Mouse (Mus musculus) MEL (cell line): ENCODE results near the gene Pygm. TPM values are rescaled to one million over a fixed set of nuclear protein-coding genes. Genes with fewer than 3 reads are reported as not detected.

Source experiments
- DNase-seq: peaks from one replicate; pipeline ENCODE4 v3.0.0; 2011; ENCODE audit warnings: low read depth, low spot score
- H3K27ac ChIP-seq: 2 replicates; pipeline ENCODE4 v1.5.1; 2012; ENCODE audit warnings: low read depth, mild to moderate bottlenecking, control low read depth, low read length, moderate library complexity; ENCODE audit not compliant: control insufficient read depth
- H3K27me3 ChIP-seq, 2 experiments: fragments of 150-350 bp in 1 of 2; sonication (generic) in 1 of 2; 2 replicates each; pipeline ENCODE4 v1.6.1; 2012; ENCODE audit warnings: low read length in 2 of 2, mild to moderate bottlenecking in 2 of 2, improper control_type of control experiment in 1 of 2, moderate library complexity in 1 of 2; ENCODE audit not compliant: insufficient read depth in 2 of 2, control insufficient read depth in 1 of 2
- H3K36me3 ChIP-seq, 2 experiments: 2 replicates each; pipeline ENCODE4 v1.6.1; 2012 to 2014; ENCODE audit warnings: low read length in 2 of 2, improper control_type of control experiment in 1 of 2, inconsistent platforms in 1 of 2, mild to moderate bottlenecking in 1 of 2; ENCODE audit not compliant: insufficient read depth in 2 of 2, control insufficient read depth in 1 of 2
- H3K4me1 ChIP-seq, 2 experiments: fragments of 150-350 bp in 1 of 2; sonication (generic) in 1 of 2; 2 replicates each; pipeline ENCODE4 v1.6.1; 2012; ENCODE audit warnings: low read length in 2 of 2, improper control_type of control experiment in 1 of 2, mild to moderate bottlenecking in 1 of 2; ENCODE audit not compliant: insufficient read depth in 2 of 2, control insufficient read depth in 1 of 2
- H3K4me3 ChIP-seq, 2 experiments: fragments of 150-350 bp in 1 of 2; sonication (generic) in 1 of 2; 2 replicates each; pipeline ENCODE4 v1.5.1; 2012; ENCODE audit warnings: low read depth in 2 of 2, low read length in 2 of 2, mild to moderate bottlenecking in 2 of 2, moderate library complexity in 2 of 2, control low read depth in 1 of 2, improper control_type of control experiment in 1 of 2; ENCODE audit not compliant: control insufficient read depth in 1 of 2, insufficient read depth in 1 of 2
- H3K79me2 ChIP-seq: 2 replicates; pipeline ENCODE4 v1.6.1; 2012; ENCODE audit warnings: mild to moderate bottlenecking, low read length, moderate library complexity; ENCODE audit not compliant: control insufficient read depth, poor library complexity, insufficient read depth
- H3K9ac ChIP-seq: 2 replicates; pipeline ENCODE4 v1.6.1; 2012; ENCODE audit warnings: low read depth, mild to moderate bottlenecking, control low read depth, low read length, moderate library complexity; ENCODE audit not compliant: control insufficient read depth, poor library complexity, severe bottlenecking
- H3K9me3 ChIP-seq: fragments of 150-350 bp; sonication (generic); replicated peaks from 2 replicates; pipeline ENCODE4 v1.6.1; 2012; ENCODE audit warnings: mild to moderate bottlenecking, low read length, improper control_type of control experiment, moderate library complexity; ENCODE audit not compliant: insufficient read depth
- CHD2 ChIP-seq: IDR thresholded peaks from 2 replicates; pipeline ENCODE4 v1.6.1; 2011; ENCODE audit warnings: low read length, improper control_type of control experiment
- EP300 ChIP-seq, 2 experiments: IDR thresholded peaks; 2 replicates each; pipeline ENCODE4 v1.6.1; 2011; ENCODE audit warnings: improper control_type of control experiment in 2 of 2, low read length in 2 of 2, low read depth in 1 of 2, mild to moderate bottlenecking in 1 of 2
- GABPA ChIP-seq: IDR thresholded peaks from 2 replicates; pipeline ENCODE4 v1.6.1; 2012; ENCODE audit warnings: low read depth, mild to moderate bottlenecking, inconsistent platforms, low read length, improper control_type of control experiment, moderate library complexity
- HCFC1 ChIP-seq: IDR thresholded peaks from 2 replicates; pipeline ENCODE4 v1.6.1; 2012; ENCODE audit warnings: low read depth, mild to moderate bottlenecking, inconsistent platforms, low read length, improper control_type of control experiment, moderate library complexity
- MAFK ChIP-seq: IDR thresholded peaks from 2 replicates; pipeline ENCODE4 v1.6.1; 2011; ENCODE audit warnings: low read depth, mild to moderate bottlenecking, low read length, improper control_type of control experiment, borderline replicate concordance
- MAX ChIP-seq: IDR thresholded peaks from 2 replicates; pipeline ENCODE4 v1.6.1; 2011; ENCODE audit warnings: low read length, improper control_type of control experiment
- NELFE ChIP-seq: IDR thresholded peaks from 2 replicates; pipeline ENCODE4 v1.6.1; 2011; ENCODE audit warnings: low read depth, low read length, improper control_type of control experiment
- NRF1 ChIP-seq: IDR thresholded peaks from 2 replicates; pipeline ENCODE4 v1.6.1; 2014; ENCODE audit warnings: low read depth, mild to moderate bottlenecking, inconsistent platforms, low read length, improper control_type of control experiment, moderate library complexity; ENCODE audit not compliant: poor library complexity, insufficient read depth, severe bottlenecking
- POLR2A ChIP-seq, 2 experiments: IDR thresholded peaks; 2 replicates each; pipeline ENCODE4 v1.6.1; 2011 to 2012; ENCODE audit warnings: low read length in 2 of 2, mild to moderate bottlenecking in 2 of 2, control low read depth in 1 of 2, improper control_type of control experiment in 1 of 2, low read depth in 1 of 2, moderate library complexity in 1 of 2; ENCODE audit not compliant: control insufficient read depth in 1 of 2, insufficient read depth in 1 of 2, poor library complexity in 1 of 2
- POLR2AphosphoS2 ChIP-seq: IDR thresholded peaks from 2 replicates; pipeline ENCODE4 v1.6.1; 2011; ENCODE audit warnings: low read length, improper control_type of control experiment
- RAD21 ChIP-seq: IDR thresholded peaks from 2 replicates; pipeline ENCODE4 v1.6.1; 2011; ENCODE audit warnings: mild to moderate bottlenecking, low read depth, low read length, improper control_type of control experiment
- SIN3A ChIP-seq: IDR thresholded peaks from 2 replicates; pipeline ENCODE4 v1.6.1; 2012; ENCODE audit warnings: low read length, improper control_type of control experiment, inconsistent platforms
- SMC3 ChIP-seq: IDR thresholded peaks from 2 replicates; pipeline ENCODE4 v1.6.1; 2011; ENCODE audit warnings: low read depth, low read length, improper control_type of control experiment
- TAL1 ChIP-seq: IDR thresholded peaks from 2 replicates; pipeline ENCODE4 v1.6.1; 2012; ENCODE audit warnings: mild to moderate bottlenecking, inconsistent platforms, low read length, moderate library complexity, mixed read lengths
- TCF12 ChIP-seq: IDR thresholded peaks from 2 replicates; pipeline ENCODE4 v1.6.1; 2014; ENCODE audit warnings: low read depth, mild to moderate bottlenecking, inconsistent platforms, low read length, improper control_type of control experiment, moderate library complexity
- UBTF ChIP-seq: IDR thresholded peaks from 2 replicates; pipeline ENCODE4 v1.6.1; 2012; ENCODE audit warnings: low read depth, mild to moderate bottlenecking, inconsistent platforms, low read length, improper control_type of control experiment, moderate library complexity, borderline replicate concordance; ENCODE audit not compliant: insufficient read depth
- ZC3H11A ChIP-seq: IDR thresholded peaks from 2 replicates; pipeline ENCODE4 v1.6.1; 2012; ENCODE audit warnings: low read depth, mild to moderate bottlenecking, inconsistent platforms, low read length, improper control_type of control experiment
- ZKSCAN1 ChIP-seq: IDR thresholded peaks from 2 replicates; pipeline ENCODE4 v1.6.1; 2012; ENCODE audit warnings: low read depth, mild to moderate bottlenecking, inconsistent platforms, low read length, improper control_type of control experiment, moderate library complexity
- ZMIZ1 ChIP-seq: IDR thresholded peaks from 2 replicates; pipeline ENCODE4 v1.6.1; 2012; ENCODE audit warnings: low read depth, mild to moderate bottlenecking, inconsistent platforms, low read length, improper control_type of control experiment, moderate library complexity
- ZNF384 ChIP-seq: IDR thresholded peaks from 2 replicates; pipeline ENCODE4 v1.6.1; 2012; ENCODE audit warnings: low read depth, mild to moderate bottlenecking, inconsistent platforms, low read length, improper control_type of control experiment
- polyA plus RNA-seq, 2 experiments: library from polyadenylated mRNA; stranded (reverse) in 1 of 2; unstranded in 1 of 2; fragments of >175 nt in 1 of 2; fragments of >200 nt in 1 of 2; gene quantifications; 2 replicates each; pipeline versions ENCODE4 v1.2.1 to v1.2.4; 2012; ENCODE audit warnings: low replicate concordance in 2 of 2, low read depth in 1 of 2; ENCODE audit not compliant: insufficient read length in 2 of 2, insufficient read depth in 1 of 2, missing spikeins in 1 of 2
- total RNA-seq: library from RNA; depleted of rRNA; stranded (reverse); fragments of 300-350 nt; gene quantifications from 2 replicates; pipeline ENCODE4 v1.2.3, GENCODE M21; 2012

The Pygm gene
- total and polyA plus RNA-seq, 3 experiments = 0.73 to 3.3 TPM; not detected in 1

- TF ChIP-seq RAD21 = no peak
- TF ChIP-seq ZKSCAN1 = no peak
- TF ChIP-seq MAX = no peak
- TF ChIP-seq ZNF384 = no peak
- TF ChIP-seq NELFE = no peak
- TF ChIP-seq ZMIZ1 = no peak
- no peak for TF ChIP-seq CHD2
- no peak for TF ChIP-seq GABPA
- no peak for TF ChIP-seq HCFC1
- TF ChIP-seq POLR2AphosphoS2 = no peak
- no peak for TF ChIP-seq EP300 (IDR thresholded peaks at IDR 0.05; ENCODE audit: low read depth in 1 of 2, low read length in 2 of 2)
- no peak for TF ChIP-seq NRF1
- no peak for TF ChIP-seq ZC3H11A
- TF ChIP-seq MAFK = no peak
- TF ChIP-seq UBTF = no peak
- H3K4me3 ChIP-seq = no peak overlapping the region
- no peaks in the 10 kb centered on the region for H3K27me3 ChIP-seq
- DNase-seq = no peak
- H3K9ac ChIP-seq = no peak overlapping the region
- H3K4me1 ChIP-seq = peaks cover 0 to 10% of the 10 kb centered on the region in 2 experiments; a peak in 2 of 4 replicates
- H3K27ac ChIP-seq = no peak overlapping the region
- no peaks in the 10 kb centered on the region for H3K9me3 ChIP-seq
- peaks cover 0 to 2% of the 10 kb centered on the region in 2 experiments; a peak in 2 of 4 replicates for H3K36me3 ChIP-seq
- no peaks in the 10 kb centered on the region; the same call in 1 of the 2 replicates for H3K79me2 ChIP-seq
Observed at GRCm38 (mm10) chr19:6342276-6342933, 41.8 kb upstream of the Pygm start.

- no peak overlapping the region for H3K9ac ChIP-seq
- no peaks in the 10 kb centered on the region; the same call in 1 of the 2 replicates for H3K79me2 ChIP-seq
- H3K36me3 ChIP-seq = peaks cover 0 to 2% of the 10 kb centered on the region in 2 experiments; a peak in 2 of 4 replicates
- no peak for TF ChIP-seq SIN3A
- no peak for TF ChIP-seq NELFE
- TF ChIP-seq UBTF = no peak
- TF ChIP-seq MAFK = no peak
- no peak for TF ChIP-seq SMC3
- TF ChIP-seq POLR2A (IDR thresholded peaks at IDR 0.05; ENCODE audit: control insufficient read depth in 1 of 2, insufficient read depth in 1 of 2, low read depth in 1 of 2, low read length in 2 of 2, poor library complexity in 1 of 2) = no peak
- TF ChIP-seq CHD2 = no peak
- no peak for TF ChIP-seq POLR2AphosphoS2
- TF ChIP-seq ZKSCAN1 = no peak
- TF ChIP-seq EP300 (IDR thresholded peaks at IDR 0.05; ENCODE audit: low read depth in 1 of 2, low read length in 2 of 2) = no peak
- no peak for TF ChIP-seq TAL1
- TF ChIP-seq TCF12 = no peak
- no peak for TF ChIP-seq NRF1
- no peaks in the 10 kb centered on the region for H3K27me3 ChIP-seq
- no peak overlapping the region for H3K27ac ChIP-seq
- no peak for DNase-seq
- H3K9me3 ChIP-seq = no peaks in the 10 kb centered on the region
- peaks cover 0 to 10% of the 10 kb centered on the region in 2 experiments; a peak in 2 of 4 replicates for H3K4me1 ChIP-seq
- no peak overlapping the region for H3K4me3 ChIP-seq
Observed at GRCm38 (mm10) chr19:6343066-6343925, 40.9 kb upstream of the Pygm start.
